Mouse (Mus musculus): Measurements from ENCODE around the gene Vps13a. TPM values are rescaled to one million over a fixed set of nuclear protein-coding genes. Genes with fewer than 3 reads are reported as not detected.
A peak's percentile ranks its signal among the peaks of the same experiment; 100 is the strongest.
"Not testable (repeated sequence)": the region's sequence is repeated elsewhere in the genome, so short reads cannot be mapped to it uniquely, and the experiment has no call there.

Vps13a gene
- polyA plus RNA-seq, 1 experiment from 2014 or later = 11.5 TPM

DNA sequence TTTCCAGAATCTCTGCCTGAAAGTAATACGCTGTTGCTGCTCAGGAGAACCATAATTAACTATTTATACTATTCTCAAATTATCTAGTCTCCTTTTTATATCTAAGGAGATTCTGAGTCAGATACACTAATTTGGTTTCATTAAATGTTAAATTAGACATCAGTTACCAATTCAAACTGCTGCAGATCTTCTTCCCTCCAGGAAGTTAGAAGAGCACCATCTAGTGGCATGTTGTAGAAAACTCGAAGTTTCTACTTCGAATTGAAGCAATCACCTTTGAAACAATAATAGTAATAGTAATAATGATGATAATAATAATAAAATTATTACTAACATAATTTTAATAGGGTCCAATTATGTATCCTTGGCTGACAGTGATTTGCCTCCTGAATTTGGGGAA lies 4.1 kb upstream of the Vps13a start:
- Histone ChIP-seq H3K27ac (no peak overlapping the region), H3K4me3 (replicated peaks) (no peak overlapping the region), H3K9ac (no peak overlapping the region), H3K36me3 (no peaks in the 10 kb centered on the region), H3K4me2 (replicated peaks) (no peak overlapping the region), H3K9me3 (no peaks in the 10 kb centered on the region), H3K4me1 (replicated peaks) (no peaks in the 10 kb centered on the region), H3K27me3 (replicated peaks) (no peaks in the 10 kb centered on the region)
- 23% methylated on average over 3 of the region's 3 CpGs for WGBS
- ATAC-seq = no peak

DNA sequence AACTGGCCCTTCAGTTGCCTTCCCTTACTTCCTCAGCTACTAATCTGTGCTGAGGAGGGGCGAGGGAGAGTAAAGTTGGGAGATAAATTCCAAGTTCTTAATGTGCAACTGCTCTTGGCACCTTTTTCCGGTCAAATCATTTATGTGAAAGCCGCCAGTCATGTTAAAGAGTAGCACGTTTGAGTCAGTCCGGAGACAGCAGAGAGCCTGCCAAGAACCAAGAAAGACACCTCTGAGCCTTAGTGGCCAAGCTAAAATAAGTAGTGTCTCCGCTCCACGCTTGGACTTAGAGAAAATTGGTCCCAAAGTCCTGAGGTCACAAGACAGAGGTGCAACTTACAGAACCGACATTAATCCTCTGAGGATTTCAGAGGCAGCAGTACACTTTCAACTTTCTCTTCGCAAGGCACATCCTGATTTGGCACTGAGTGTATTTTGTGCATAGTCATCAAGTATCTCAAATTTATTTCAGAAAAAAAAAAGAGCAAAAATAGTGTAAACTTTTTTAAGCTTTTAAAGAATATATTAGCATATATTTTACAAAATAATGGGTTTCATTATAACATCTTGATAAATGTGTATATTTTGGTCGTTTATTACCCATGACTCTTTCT lies 780 bp upstream of the Vps13a start:
- Histone ChIP-seq H3K4me3 (replicated peaks) (peak overlapping the region; percentile 63), H3K4me1 (replicated peaks) (no peaks in the 10 kb centered on the region), H3K36me3 (no peaks in the 10 kb centered on the region), H3K27ac (no peak overlapping the region), H3K9ac (peak overlapping the region; percentile 58), H3K4me2 (replicated peaks) (peak overlapping the region; percentile 96), H3K9me3 (no peaks in the 10 kb centered on the region), H3K27me3 (replicated peaks) (no peaks in the 10 kb centered on the region)
- WGBS = 12% methylated on average over 10 of the region's 10 CpGs
- no peak for ATAC-seq

DNA sequence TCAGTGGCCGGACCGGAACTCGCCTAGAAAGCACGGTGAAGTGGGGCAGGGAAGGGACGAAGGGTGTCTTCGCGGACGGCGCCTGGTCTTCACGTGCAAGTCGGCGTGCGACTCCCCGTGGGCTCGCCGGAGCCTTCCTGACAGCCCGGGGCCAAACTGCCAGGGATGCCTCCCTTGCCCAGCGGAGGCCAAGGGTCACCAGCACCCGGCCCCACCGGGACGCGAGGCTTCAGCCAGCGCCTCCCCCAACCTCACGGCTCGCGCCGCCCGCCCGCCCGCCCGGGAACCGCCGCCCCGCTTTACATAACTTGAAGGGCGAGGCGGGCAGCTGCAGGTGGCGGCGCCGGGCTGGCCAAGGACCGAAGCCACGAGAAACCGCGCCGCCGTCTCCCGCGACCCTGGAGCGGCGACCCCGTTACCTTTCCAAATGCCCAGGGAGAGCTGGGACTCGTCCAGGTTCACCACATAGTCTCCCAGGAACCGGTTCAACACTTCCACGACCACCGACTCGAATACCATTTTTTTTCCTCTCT lies 416 bp downstream of the Vps13a start:
- no peaks in the 10 kb centered on the region for H3K27me3 ChIP-seq (replicated peaks)
- H3K9ac ChIP-seq = peak overlapping the region; percentile 56
- H3K4me3 ChIP-seq (replicated peaks) = peak overlapping the region; percentile 63
- H3K9me3 ChIP-seq = no peaks in the 10 kb centered on the region
- peak; percentile 81 for ATAC-seq
- peak overlapping the region; percentile 96 for H3K4me2 ChIP-seq (replicated peaks)
- H3K36me3 ChIP-seq = no peaks in the 10 kb centered on the region
- no peaks in the 10 kb centered on the region for H3K4me1 ChIP-seq (replicated peaks)
- WGBS = under 1% methylated on average over 34 of the region's 55 CpGs
- H3K27ac ChIP-seq = no peak overlapping the region

DNA sequence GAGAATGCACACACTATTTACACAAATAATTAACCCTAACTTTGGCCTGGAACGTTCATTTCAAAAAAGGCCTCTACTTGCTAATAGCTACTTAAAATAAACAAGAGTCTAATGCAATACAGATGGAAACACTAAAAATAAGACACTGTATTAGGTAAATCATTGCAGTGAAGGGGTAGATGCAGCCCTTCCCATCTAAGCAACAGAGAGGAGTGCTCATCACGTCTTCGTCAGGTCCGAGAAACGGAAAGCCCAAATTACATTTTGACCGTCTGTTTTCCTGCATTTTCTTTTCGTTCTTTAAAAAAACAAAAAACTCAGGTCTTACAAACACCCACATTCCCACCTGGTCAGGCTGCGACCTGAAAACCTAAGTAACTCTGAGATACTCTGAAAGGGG lies 947 bp downstream of the Vps13a start:
- no peaks in the 10 kb centered on the region for H3K36me3 ChIP-seq
- no peaks in the 10 kb centered on the region for H3K27me3 ChIP-seq (replicated peaks)
- ATAC-seq = no peak
- WGBS = 14% methylated on average over 8 of the region's 8 CpGs
- peak overlapping the region; percentile 56 for H3K9ac ChIP-seq
- H3K4me2 ChIP-seq (replicated peaks) = peak overlapping the region; percentile 96
- H3K27ac ChIP-seq = no peak overlapping the region
- peak overlapping the region; percentile 63 for H3K4me3 ChIP-seq (replicated peaks)
- no peaks in the 10 kb centered on the region for H3K4me1 ChIP-seq (replicated peaks)
- H3K9me3 ChIP-seq = no peaks in the 10 kb centered on the region

DNA sequence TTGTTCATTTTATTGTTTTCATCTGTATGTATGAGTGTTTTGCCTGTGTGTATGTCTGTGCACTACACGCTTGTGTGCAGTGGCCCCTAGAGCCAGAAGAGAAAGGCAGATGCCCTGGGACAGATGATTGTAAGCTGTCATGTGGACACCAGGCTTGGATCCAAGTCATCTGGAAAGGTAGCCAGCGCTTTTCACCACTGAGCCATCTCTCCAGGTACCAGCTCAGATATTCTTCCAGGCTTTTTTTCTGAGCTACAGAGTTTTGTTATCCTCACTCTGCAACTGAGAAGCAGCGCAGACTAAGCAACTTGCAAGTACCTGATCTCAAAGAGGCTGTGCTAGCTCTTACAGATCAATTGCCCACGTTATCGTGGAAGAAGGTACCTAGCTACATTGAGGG lies 1.5 kb downstream of the Vps13a start:
- Histone ChIP-seq H3K27ac (no peak overlapping the region), H3K9me3 (no peaks in the 10 kb centered on the region), H3K4me3 (replicated peaks) (no peak overlapping the region), H3K9ac (no peak overlapping the region), H3K4me2 (replicated peaks) (peak overlapping the region; percentile 30; the same call in 1 of the 2 replicates), H3K4me1 (replicated peaks) (no peaks in the 10 kb centered on the region), H3K36me3 (no peaks in the 10 kb centered on the region), H3K27me3 (replicated peaks) (no peaks in the 10 kb centered on the region)
- ATAC-seq = no peak
- WGBS = 65% methylated on average over 5 of the region's 5 CpGs

DNA sequence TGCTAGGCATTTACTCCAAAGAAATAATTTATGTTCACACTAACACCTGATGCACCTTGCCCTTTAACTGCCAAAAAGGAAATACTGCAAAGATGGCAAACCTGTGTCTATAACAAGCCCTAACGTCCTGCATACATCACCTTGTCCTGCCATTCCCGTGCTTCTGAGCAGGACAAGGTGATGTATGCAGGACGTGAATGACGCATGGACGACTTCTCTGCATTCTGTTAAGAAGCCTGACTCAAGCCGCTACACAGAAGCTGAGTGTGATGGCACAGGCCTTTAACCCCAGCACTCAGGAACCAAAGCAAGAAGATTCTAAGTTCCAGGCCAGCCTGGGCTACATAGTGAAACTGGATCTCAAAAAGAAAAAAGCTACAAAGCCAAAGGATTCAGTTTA lies 2.2 kb downstream of the Vps13a start:
- no peaks in the 10 kb centered on the region for H3K9me3 ChIP-seq
- H3K27ac ChIP-seq = no peak overlapping the region
- no peak overlapping the region for H3K4me2 ChIP-seq (replicated peaks)
- ATAC-seq = no peak
- no peak overlapping the region for H3K9ac ChIP-seq
- no peaks in the 10 kb centered on the region for H3K27me3 ChIP-seq (replicated peaks)
- no peak overlapping the region for H3K4me3 ChIP-seq (replicated peaks)
- no peaks in the 10 kb centered on the region for H3K4me1 ChIP-seq (replicated peaks)
- H3K36me3 ChIP-seq = no peaks in the 10 kb centered on the region
- WGBS = 79% methylated on average over 6 of the region's 6 CpGs

DNA sequence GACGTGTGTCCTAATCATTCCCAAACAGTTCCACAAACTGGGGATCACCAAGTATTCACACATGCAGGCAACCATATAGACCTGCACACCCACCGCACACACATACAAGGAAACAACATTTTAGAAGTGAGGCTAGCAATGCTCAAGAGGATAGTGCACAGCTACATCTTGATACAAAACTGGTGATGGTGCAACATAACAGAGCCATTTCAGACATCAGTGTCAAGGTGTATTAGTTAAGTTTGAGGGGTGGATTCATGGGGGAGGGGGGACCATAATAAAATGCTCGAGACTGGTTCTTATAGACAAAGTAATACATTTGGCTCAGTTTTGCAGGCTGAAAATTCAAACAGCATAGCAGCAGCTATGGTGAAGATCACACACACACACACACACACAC lies 2.8 kb downstream of the Vps13a start:
- H3K36me3 ChIP-seq = no peaks in the 10 kb centered on the region
- no peak overlapping the region for H3K27ac ChIP-seq
- no peak overlapping the region for H3K4me2 ChIP-seq (replicated peaks)
- no peak overlapping the region for H3K4me3 ChIP-seq (replicated peaks)
- no peak overlapping the region for H3K9ac ChIP-seq
- no peak for ATAC-seq
- no peaks in the 10 kb centered on the region for H3K4me1 ChIP-seq (replicated peaks)
- 84% methylated on average over 3 of the region's 3 CpGs for WGBS
- no peaks in the 10 kb centered on the region for H3K9me3 ChIP-seq
- no peaks in the 10 kb centered on the region for H3K27me3 ChIP-seq (replicated peaks)

DNA sequence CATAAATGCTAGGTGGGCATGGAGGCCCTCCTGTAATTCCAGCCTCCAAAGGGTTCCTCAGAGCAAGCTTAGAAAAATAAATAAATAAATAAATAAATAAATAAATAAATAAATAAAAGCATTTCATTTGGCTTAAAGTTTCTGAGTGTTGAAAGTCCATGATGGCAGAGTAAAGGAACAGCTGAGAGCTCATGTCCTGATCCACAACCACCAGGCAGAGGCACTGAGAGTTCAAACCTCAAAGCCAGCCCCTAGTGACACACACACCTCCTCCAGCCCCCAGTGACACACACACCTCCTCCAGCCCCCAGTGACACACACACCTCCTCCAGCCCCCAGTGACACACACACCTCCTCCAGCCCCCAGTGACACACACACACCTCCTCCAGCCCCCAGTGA lies 3.3 kb downstream of the Vps13a start:
- H3K4me1 ChIP-seq (replicated peaks); H3K27ac ChIP-seq; H3K36me3 ChIP-seq; H3K9ac ChIP-seq; H3K27me3 ChIP-seq (replicated peaks); H3K4me2 ChIP-seq (replicated peaks); ATAC-seq; H3K4me3 ChIP-seq (replicated peaks); H3K9me3 ChIP-seq: not testable (repeated sequence)

DNA sequence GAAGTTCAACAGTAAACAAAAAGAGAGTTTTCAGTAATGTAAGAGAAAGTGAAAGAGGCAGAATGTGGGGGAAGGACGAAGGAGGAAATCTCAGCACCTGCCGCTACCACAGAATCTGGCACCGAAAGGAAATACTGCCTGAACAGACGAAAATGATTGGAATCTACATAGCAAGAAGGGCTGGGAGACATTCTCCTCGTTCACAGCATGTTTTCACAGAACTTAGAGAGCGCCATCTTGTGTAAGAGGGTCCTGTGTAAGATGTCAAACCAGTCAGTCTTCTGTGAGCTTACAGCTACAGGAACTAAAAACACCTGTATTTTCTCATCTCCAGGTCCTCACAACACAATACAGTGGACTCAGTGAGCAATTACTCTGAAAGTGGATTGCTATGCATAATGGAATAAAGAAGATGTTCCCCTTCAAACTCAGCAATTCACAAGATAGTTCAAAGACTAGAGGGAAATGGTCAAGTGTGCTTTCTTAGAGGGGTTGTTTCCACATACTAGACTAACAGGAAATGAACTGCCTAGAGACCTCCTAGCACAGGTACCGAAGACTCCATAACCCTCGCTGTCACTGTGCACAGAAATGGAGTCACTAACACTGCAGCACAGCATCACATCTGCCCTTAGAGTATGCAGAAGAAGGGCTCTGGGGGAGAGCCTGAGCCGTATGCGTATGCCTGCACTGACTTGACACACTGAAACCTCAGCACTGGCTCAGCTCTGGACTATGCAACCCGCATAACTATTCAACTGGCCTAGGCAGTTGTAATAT lies 7.3 kb downstream of the Vps13a start:
- no peak for ATAC-seq
- H3K9me3 ChIP-seq = no peaks in the 10 kb centered on the region
- WGBS = 60% methylated on average over 11 of the region's 11 CpGs
- H3K9ac ChIP-seq = no peak overlapping the region
- H3K4me2 ChIP-seq (replicated peaks) = 0 out of 2 replicates have a peak overlapping the region, but pooled peaks have one; percentile 6
- H3K36me3 ChIP-seq = no peaks in the 10 kb centered on the region
- no peaks in the 10 kb centered on the region for H3K27me3 ChIP-seq (replicated peaks)
- H3K27ac ChIP-seq = no peak overlapping the region
- H3K4me1 ChIP-seq (replicated peaks) = no peaks in the 10 kb centered on the region
- H3K4me3 ChIP-seq (replicated peaks) = no peak overlapping the region

DNA sequence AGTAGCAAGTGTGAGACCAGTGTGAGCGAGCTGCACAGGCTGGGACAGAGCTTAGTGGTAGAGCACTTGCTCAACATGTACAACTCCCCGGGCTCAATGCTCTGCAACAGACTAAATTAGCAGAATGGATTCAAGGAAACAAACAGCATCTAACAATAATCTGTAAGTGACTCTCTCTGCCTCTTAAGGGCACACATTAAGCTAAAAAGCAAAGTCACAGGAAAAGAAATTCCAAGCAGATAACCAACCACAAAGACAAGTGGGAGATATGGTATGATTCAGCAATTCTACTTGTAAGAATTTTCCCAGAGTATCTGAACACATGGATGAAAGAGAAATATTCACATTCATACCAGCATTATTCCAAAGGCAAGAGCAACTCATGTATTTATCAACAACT lies 13.3 kb downstream of the Vps13a start:
- Histone ChIP-seq H3K4me3 (replicated peaks) (no peak overlapping the region), H3K4me2 (replicated peaks) (no peak overlapping the region), H3K27me3 (replicated peaks) (no peaks in the 10 kb centered on the region), H3K9me3 (no peaks in the 10 kb centered on the region), H3K27ac (no peak overlapping the region), H3K4me1 (replicated peaks) (no peaks in the 10 kb centered on the region), H3K36me3 (no peaks in the 10 kb centered on the region), H3K9ac (no peak overlapping the region)
- WGBS = 90% methylated on average over 2 of the region's 2 CpGs
- no peak for ATAC-seq

DNA sequence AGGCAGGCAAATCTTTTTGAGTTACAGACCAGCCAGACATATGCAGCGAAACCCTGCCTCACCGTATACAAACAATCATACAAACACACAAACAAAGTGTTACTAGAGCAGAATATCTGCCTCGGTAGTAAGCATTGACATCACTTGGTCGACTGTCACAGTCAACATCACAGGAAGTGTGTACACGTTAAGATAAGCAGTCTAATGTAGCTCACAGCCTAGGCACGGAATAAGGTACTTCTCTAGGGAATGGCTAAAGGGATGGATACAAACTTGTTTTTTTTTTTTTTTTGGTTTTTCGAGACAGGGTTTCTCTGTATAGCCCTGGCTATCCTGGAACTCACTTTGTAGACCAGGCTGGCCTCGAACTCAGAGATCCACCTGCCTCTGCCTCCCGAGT lies 23.3 kb downstream of the Vps13a start:
- H3K4me2 ChIP-seq (replicated peaks); H3K4me3 ChIP-seq (replicated peaks); H3K4me1 ChIP-seq (replicated peaks); ATAC-seq; H3K9me3 ChIP-seq; H3K9ac ChIP-seq; H3K27ac ChIP-seq; H3K27me3 ChIP-seq (replicated peaks); H3K36me3 ChIP-seq: not testable (repeated sequence)
- 93% methylated on average over 9 of the region's 9 CpGs for WGBS

DNA sequence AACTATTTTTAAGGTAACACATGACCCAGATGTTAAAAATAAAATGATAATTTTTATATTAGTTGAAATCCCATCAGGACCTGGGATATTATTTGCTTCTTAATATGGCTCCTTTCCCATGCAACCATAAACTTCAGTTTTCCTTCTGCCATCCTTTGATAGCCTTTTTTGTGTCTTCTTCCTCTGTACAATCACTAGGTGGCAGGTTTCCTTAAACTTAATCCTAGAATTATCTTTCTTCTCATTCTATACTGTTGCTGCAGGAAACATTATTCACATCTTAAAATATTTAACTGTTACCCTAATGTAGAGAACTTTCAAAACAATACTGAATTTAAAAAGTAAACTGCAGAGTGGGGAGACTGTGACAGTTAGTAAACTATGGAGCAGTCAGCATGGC lies 24.9 kb downstream of the Vps13a start:
- H3K27me3 ChIP-seq (replicated peaks) = no peaks in the 10 kb centered on the region
- H3K4me1 ChIP-seq (replicated peaks) = no peaks in the 10 kb centered on the region
- no peak overlapping the region for H3K27ac ChIP-seq
- no peak overlapping the region for H3K4me2 ChIP-seq (replicated peaks)
- no peak overlapping the region for H3K9ac ChIP-seq
- ATAC-seq = no peak
- H3K4me3 ChIP-seq (replicated peaks) = no peak overlapping the region
- no peaks in the 10 kb centered on the region for H3K36me3 ChIP-seq
- no peaks in the 10 kb centered on the region for H3K9me3 ChIP-seq

DNA sequence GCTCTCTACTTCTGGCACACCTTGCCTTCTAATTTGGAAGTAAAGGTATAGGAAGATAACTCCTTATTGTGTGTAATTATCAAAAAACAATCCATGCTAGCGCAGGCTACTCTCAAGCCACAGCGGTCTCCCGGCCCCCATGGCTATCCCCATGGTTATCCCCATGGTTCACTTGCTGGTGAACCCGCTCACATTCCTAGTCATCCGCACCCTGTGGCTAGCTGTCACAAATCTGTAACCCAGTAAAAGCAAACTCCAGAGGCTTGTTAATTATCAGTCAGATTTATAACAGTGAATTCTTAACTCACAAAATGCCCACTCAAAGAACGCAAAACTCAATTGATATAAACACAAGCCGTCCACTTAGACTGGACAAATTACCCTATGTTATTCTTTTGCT lies 25.5 kb downstream of the Vps13a start:
- Histone ChIP-seq H3K27ac (no peak overlapping the region), H3K4me3 (replicated peaks) (no peak overlapping the region)
- ATAC-seq = no peak

More for the DNA sequence above, 25.5 kb downstream of the Vps13a start:
- no peaks in the 10 kb centered on the region for H3K27me3 ChIP-seq (replicated peaks)
- 87% methylated on average over 7 of the region's 7 CpGs for WGBS
- H3K9me3 ChIP-seq = no peaks in the 10 kb centered on the region
- no peak overlapping the region for H3K9ac ChIP-seq
- no peaks in the 10 kb centered on the region for H3K4me1 ChIP-seq (replicated peaks)
- no peak overlapping the region for H3K4me2 ChIP-seq (replicated peaks)
- no peaks in the 10 kb centered on the region for H3K36me3 ChIP-seq
